Mouse (Mus musculus): ENCODE data around the gene Klre1. TPM values are rescaled to one million over a fixed set of nuclear protein-coding genes. Genes with fewer than 3 reads are reported as not detected.

Gene Klre1
- total and polyA plus RNA-seq, 2 experiments = 0.07 to 0.28 TPM

DNA sequence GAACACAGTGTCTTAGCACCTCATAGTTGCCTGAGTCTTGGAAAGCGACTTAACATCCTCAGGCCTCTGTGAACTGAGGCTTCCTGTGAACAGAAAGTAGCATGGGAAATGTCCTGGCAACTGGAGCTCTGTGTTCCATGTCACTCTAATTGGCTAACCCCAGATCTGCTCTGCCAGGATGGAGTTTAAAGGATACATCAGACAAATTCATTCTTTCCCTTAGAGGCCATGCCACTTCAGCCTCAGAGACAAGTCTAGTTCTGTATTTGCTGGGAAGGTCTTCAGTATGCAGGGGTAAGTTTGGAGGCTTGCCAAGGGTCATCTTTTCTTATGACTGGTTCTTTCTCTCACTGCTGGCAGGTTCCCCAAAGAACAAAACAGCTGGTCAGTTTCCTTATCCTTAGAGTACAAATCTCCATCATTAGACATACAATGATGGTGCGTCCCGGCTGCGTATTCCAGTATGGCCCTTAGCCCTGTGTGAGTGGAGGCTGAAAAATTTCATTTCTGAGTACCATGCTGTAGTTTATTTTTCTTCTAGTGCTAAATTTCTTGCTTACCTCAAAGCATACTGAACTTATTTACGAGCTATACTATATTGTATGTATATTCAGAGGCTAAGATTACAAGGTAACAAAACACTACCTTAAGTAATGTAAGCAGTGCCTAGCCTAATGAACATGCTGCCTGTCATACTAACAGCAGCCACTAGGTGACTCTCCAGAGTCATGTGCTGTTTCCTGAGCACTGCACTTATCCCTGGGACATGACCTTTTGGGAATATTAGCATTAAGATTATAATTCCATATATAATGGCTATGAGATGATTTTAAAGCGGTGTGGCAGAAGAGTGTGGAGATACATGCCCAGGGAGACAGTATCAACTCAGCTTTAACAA, 33.7 kb upstream of the Klre1 start:
- DNase-seq (ENCODE audit: extremely low read depth, low read depth, low spot score) = peak; percentile 72
- Histone ChIP-seq H3K79me2 (ENCODE audit: control insufficient read depth, insufficient read depth, low read length) (no peaks in the 10 kb centered on the region), H3K9ac (ENCODE audit: low read depth, low read length) (no peak overlapping the region), H3K36me3 (ENCODE audit: control insufficient read depth, insufficient read depth, low read length) (peaks cover 32% of the 10 kb centered on the region), H3K4me3 (ENCODE audit: insufficient read depth, low read depth, low read length) (no peak overlapping the region), H3K4me1 (ENCODE audit: control insufficient read depth, insufficient read depth, low read length) (peaks cover 11% of the 10 kb centered on the region), H3K27me3 (ENCODE audit: control insufficient read depth, insufficient read depth, low read length) (no peaks in the 10 kb centered on the region), H3K27ac (replicated peaks; ENCODE audit: insufficient read depth, low read depth, low read length) (no peak overlapping the region)
- 53% methylated on average over 6 of the region's 6 CpGs for WGBS
- TF ChIP-seq POLR2A (IDR thresholded peaks at IDR 0.05; ENCODE audit: extremely low read depth, insufficient read depth, low read length) = no peak
- TF ChIP-seq CTCF (IDR thresholded peaks at IDR 0.05; ENCODE audit: low read depth, low read length) = peak; percentile 60; the same call in 1 of the 2 replicates

DNA sequence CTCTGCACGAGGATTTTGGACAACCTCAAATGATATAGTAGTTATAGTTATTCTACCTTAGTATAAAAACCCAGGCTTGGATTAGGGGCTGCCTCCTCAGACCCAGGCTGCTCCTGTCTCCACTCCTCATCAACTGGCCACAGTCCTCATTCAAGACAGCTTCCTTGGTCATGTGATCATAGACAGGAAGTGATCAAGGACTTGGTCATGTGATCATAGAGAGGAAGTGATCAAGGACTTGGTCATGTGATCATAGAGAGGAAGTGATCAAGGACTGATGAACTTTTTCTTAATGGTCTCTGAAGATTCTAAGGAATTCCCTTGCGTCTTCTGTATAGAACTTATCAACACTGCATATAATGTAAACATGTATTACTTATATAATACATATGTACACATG, 30.4 kb upstream of the Klre1 start:
- 92% methylated on average over 2 of the region's 2 CpGs for WGBS
- Histone ChIP-seq H3K36me3 (ENCODE audit: control insufficient read depth, insufficient read depth, low read length) (peaks cover 2% of the 10 kb centered on the region; the same call in 1 of the 2 replicates), H3K4me1 (ENCODE audit: control insufficient read depth, insufficient read depth, low read length) (peaks cover 3% of the 10 kb centered on the region; the same call in 1 of the 2 replicates), H3K9ac (ENCODE audit: low read depth, low read length) (no peak overlapping the region), H3K27ac (replicated peaks; ENCODE audit: insufficient read depth, low read depth, low read length) (no peak overlapping the region), H3K27me3 (ENCODE audit: control insufficient read depth, insufficient read depth, low read length) (no peaks in the 10 kb centered on the region), H3K79me2 (ENCODE audit: control insufficient read depth, insufficient read depth, low read length) (no peaks in the 10 kb centered on the region), H3K4me3 (ENCODE audit: insufficient read depth, low read depth, low read length) (no peak overlapping the region)
- DNase-seq (ENCODE audit: extremely low read depth, low read depth, low spot score) = no peak
- no peak for TF ChIP-seq CTCF (IDR thresholded peaks at IDR 0.05; ENCODE audit: low read depth, low read length)
- TF ChIP-seq POLR2A (IDR thresholded peaks at IDR 0.05; ENCODE audit: extremely low read depth, insufficient read depth, low read length) = no peak

DNA sequence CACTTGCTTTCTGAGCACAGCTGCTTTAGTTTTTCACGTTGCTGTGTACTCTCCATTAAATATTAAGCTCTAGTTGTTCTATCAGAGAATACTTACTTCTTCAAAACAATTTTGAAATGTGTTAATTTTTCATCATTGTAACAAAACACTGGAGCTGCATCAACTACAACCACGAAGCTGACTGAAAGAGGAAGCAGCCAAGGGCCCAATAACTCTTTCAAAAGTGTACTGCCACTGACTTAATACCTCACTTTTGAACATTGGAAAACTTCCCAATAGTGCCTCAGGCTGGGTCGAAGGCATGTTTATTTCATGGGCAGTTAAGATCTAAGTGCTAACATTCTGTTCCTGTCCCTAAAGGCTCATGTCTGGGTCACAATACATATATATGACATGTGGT, 29.7 kb upstream of the Klre1 start:
- TF ChIP-seq POLR2A (IDR thresholded peaks at IDR 0.05; ENCODE audit: extremely low read depth, insufficient read depth, low read length) (no peak), CTCF (IDR thresholded peaks at IDR 0.05; ENCODE audit: low read depth, low read length) (no peak)
- Histone ChIP-seq H3K27me3 (ENCODE audit: control insufficient read depth, insufficient read depth, low read length) (no peaks in the 10 kb centered on the region), H3K36me3 (ENCODE audit: control insufficient read depth, insufficient read depth, low read length) (no peaks in the 10 kb centered on the region), H3K79me2 (ENCODE audit: control insufficient read depth, insufficient read depth, low read length) (no peaks in the 10 kb centered on the region), H3K4me1 (ENCODE audit: control insufficient read depth, insufficient read depth, low read length) (no peaks in the 10 kb centered on the region), H3K27ac (replicated peaks; ENCODE audit: insufficient read depth, low read depth, low read length) (no peak overlapping the region), H3K9ac (ENCODE audit: low read depth, low read length) (no peak overlapping the region), H3K4me3 (ENCODE audit: insufficient read depth, low read depth, low read length) (no peak overlapping the region)
- no peak for DNase-seq (ENCODE audit: extremely low read depth, low read depth, low spot score)
- 44% methylated on average over 3 of the region's 3 CpGs for WGBS

DNA sequence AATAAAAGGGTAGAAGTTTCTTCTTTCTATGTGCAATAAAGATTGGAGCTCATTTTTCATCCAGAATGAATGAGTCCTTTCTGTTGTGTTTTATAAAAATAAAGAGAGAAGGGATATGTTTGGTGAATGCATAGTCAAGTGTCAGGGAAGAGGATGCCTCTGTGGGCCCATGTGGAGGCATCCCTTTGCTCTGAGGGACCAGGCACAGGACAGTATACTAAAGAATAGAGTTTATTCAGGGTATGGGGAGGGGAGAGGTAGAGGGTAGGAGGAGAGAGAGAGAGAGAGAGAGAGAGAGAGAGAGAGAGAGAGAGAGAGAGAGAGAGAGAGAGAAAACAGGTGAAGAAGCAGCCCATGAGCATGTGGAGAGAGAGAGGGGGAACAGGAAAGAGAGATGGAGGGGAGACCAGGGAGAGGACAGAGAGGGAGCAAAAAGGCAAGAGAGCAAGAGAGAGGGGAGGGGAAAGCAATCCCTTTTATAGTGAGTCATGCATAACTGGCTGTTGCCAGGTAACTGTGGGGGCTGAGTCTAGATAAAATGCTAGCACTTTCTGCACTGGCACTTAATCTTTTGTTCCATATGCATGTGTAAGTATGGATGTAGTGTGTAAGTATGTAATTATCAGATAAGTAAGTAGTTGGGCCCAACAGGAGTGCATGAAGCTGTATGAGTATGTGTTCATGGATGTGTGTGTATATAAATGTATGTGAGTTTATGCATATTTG, 20.2 kb upstream of the Klre1 start:
- H3K9ac ChIP-seq (ENCODE audit: low read depth, low read length) = no peak overlapping the region
- no peaks in the 10 kb centered on the region for H3K36me3 ChIP-seq (ENCODE audit: control insufficient read depth, insufficient read depth, low read length)
- no peak for TF ChIP-seq CTCF (IDR thresholded peaks at IDR 0.05; ENCODE audit: low read depth, low read length)
- no peak for TF ChIP-seq POLR2A (IDR thresholded peaks at IDR 0.05; ENCODE audit: extremely low read depth, insufficient read depth, low read length)
- peaks cover 2% of the 10 kb centered on the region; the same call in 1 of the 2 replicates for H3K4me1 ChIP-seq (ENCODE audit: control insufficient read depth, insufficient read depth, low read length)
- no peaks in the 10 kb centered on the region for H3K79me2 ChIP-seq (ENCODE audit: control insufficient read depth, insufficient read depth, low read length)
- H3K27me3 ChIP-seq (ENCODE audit: control insufficient read depth, insufficient read depth, low read length) = no peaks in the 10 kb centered on the region
- no peak overlapping the region for H3K4me3 ChIP-seq (ENCODE audit: insufficient read depth, low read depth, low read length)
- no peak for DNase-seq (ENCODE audit: extremely low read depth, low read depth, low spot score)
- no peak overlapping the region for H3K27ac ChIP-seq (replicated peaks; ENCODE audit: insufficient read depth, low read depth, low read length)

DNA sequence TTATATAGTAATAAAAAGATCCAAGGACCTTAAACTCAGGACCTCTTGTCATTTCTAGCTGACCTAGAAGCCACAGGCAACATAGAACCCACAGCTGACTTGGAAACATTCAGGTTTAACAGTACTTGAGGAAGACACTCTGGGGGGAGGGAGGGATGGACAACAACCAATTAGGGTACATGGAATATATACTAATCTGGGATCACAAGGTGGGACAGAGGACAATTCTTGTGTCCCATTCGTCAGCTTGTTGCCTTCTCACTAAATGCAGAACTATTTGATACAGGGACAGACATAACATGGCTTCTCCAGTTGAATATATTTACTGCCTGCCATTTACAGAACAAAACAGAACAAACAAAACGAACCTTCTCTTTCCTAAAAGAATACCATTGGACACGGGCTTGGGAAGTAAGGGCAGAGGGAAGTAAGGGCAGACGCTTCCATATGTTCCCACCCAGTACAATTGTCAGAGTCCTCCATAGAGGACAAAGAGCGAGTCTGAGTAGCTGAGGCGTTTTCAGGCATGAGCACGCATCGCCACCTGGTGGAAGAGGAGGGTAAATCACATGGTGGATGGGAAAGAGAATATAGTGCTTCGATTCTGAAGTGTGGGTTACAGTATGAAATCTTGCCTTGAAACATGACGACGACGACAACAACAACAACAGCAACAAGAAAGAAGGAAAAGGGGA, 18.6 kb upstream of the Klre1 start:
- peak; percentile 47 for DNase-seq (ENCODE audit: extremely low read depth, low read depth, low spot score)
- TF ChIP-seq POLR2A (IDR thresholded peaks at IDR 0.05; ENCODE audit: extremely low read depth, insufficient read depth, low read length) = no peak
- peak; percentile 80 for TF ChIP-seq CTCF (IDR thresholded peaks at IDR 0.05; ENCODE audit: low read depth, low read length)
- H3K27ac ChIP-seq (replicated peaks; ENCODE audit: insufficient read depth, low read depth, low read length) = no peak overlapping the region
- H3K36me3 ChIP-seq (ENCODE audit: control insufficient read depth, insufficient read depth, low read length) = no peaks in the 10 kb centered on the region
- H3K79me2 ChIP-seq (ENCODE audit: control insufficient read depth, insufficient read depth, low read length) = no peaks in the 10 kb centered on the region
- H3K27me3 ChIP-seq (ENCODE audit: control insufficient read depth, insufficient read depth, low read length) = no peaks in the 10 kb centered on the region
- H3K4me3 ChIP-seq (ENCODE audit: insufficient read depth, low read depth, low read length) = no peak overlapping the region
- peaks cover 2% of the 10 kb centered on the region; the same call in 1 of the 2 replicates for H3K4me1 ChIP-seq (ENCODE audit: control insufficient read depth, insufficient read depth, low read length)
- WGBS = 12% methylated on average over 12 of the region's 12 CpGs
- H3K9ac ChIP-seq (ENCODE audit: low read depth, low read length) = no peak overlapping the region
